Mouse (Mus musculus): ENCODE data around the gene Olfr410. TPM values are rescaled to one million over a fixed set of nuclear protein-coding genes. Genes with fewer than 3 reads are reported as not detected.

Olfr410 gene
- not detected for polyA plus RNA-seq (2014; fragmentation: Illumina TruSeq; extraction: RNeasy Lipid Tissue Mini Kit (QIAGEN cat#74804); ENCODE audit: low read depth, low replicate concordance)

GRCm38 (mm10) chr11:74337931-74338330 is at the start of gene Olfr410:
Gene Olfr410, minus strand, starts transcription at chr11:74338031.

GRCm38 (mm10) chr11:74361769-74362168 is 23.9 kb upstream of the Olfr410 start, which contains the start of gene Olfr412:
Gene Olfr412, plus strand, starts transcription at chr11:74362069.

GRCm38 (mm10) chr11:74352550-74352949 is 14.7 kb upstream of the Olfr410 start, which contains the start of gene Olfr411:
Gene Olfr411, minus strand, starts transcription at chr11:74352650.

GRCm38 (mm10) chr11:74283436-74283835 is 54.4 kb downstream of the Olfr410 start, which contains the start of gene Olfr59:
Gene Olfr59, plus strand, starts transcription at chr11:74283736.

Other genes with a start within 250 kb of the Olfr410 start
- gene Olfr401, start 224.3 kb downstream of the Olfr410 start, polyA plus RNA-seq (2014; fragmentation: Illumina TruSeq; extraction: RNeasy Lipid Tissue Mini Kit (QIAGEN cat#74804); ENCODE audit: low read depth, low replicate concordance), result not detected
- not detected for gene Olfr402, start 184.5 kb downstream of the Olfr410 start, polyA plus RNA-seq (2014; fragmentation: Illumina TruSeq; extraction: RNeasy Lipid Tissue Mini Kit (QIAGEN cat#74804); ENCODE audit: low read depth, low replicate concordance)
- not detected for gene Olfr403, start 151.8 kb downstream of the Olfr410 start, polyA plus RNA-seq (2014; fragmentation: Illumina TruSeq; extraction: RNeasy Lipid Tissue Mini Kit (QIAGEN cat#74804); ENCODE audit: low read depth, low replicate concordance)
- gene Olfr43, start 126.7 kb downstream of the Olfr410 start, polyA plus RNA-seq (2014; fragmentation: Illumina TruSeq; extraction: RNeasy Lipid Tissue Mini Kit (QIAGEN cat#74804); ENCODE audit: low read depth, low replicate concordance), result not detected
- gene Olfr406, start 78.2 kb downstream of the Olfr410 start, polyA plus RNA-seq (2014; fragmentation: Illumina TruSeq; extraction: RNeasy Lipid Tissue Mini Kit (QIAGEN cat#74804); ENCODE audit: low read depth, low replicate concordance), result not detected
- gene Olfr59, start 54.3 kb downstream of the Olfr410 start, polyA plus RNA-seq (2014; fragmentation: Illumina TruSeq; extraction: RNeasy Lipid Tissue Mini Kit (QIAGEN cat#74804); ENCODE audit: low read depth, low replicate concordance), result not detected
- not detected for gene Olfr411, start 14.6 kb upstream of the Olfr410 start, polyA plus RNA-seq (2014; fragmentation: Illumina TruSeq; extraction: RNeasy Lipid Tissue Mini Kit (QIAGEN cat#74804); ENCODE audit: low read depth, low replicate concordance)
- gene Olfr412, start 24.0 kb upstream of the Olfr410 start, polyA plus RNA-seq (2014; fragmentation: Illumina TruSeq; extraction: RNeasy Lipid Tissue Mini Kit (QIAGEN cat#74804); ENCODE audit: low read depth, low replicate concordance), result not detected